Mouse (Mus musculus): ENCODE data around the gene Fam234b. TPM values are rescaled to one million over a fixed set of nuclear protein-coding genes. Genes with fewer than 3 reads are reported as not detected.

Gene Fam234b
- 7.5 and 13.8 TPM in 2 replicates for total RNA-seq (2012; rRNA removed)

DNA sequence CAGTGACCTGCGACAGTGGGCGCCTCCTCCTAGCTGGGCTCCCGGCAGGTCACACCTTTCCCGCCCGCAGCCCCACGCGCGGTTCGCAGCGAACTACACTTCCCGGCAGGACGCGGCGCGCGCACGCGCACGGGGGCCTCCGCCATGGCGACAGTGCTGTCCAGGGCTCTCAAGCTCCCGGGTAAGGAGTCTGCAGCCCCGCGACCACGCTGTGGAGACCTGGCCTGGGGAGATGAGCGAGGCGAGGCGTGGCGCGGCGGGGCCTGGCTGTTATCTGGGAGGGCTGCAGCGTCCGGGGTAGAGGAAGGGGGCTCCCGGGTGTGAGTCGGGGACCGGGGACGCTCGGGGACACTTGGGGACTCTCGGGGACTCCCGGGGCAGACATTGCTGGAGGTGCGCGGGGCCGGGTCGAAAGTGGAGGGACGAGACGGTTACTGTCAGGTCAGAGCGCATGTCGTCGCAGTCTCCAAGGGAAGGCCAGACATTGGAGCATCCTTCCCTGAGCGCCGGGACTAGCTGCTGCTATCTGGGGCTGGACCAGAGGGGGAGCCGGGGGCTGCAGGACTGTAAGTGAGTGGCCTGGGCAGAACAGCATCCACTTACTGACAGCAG is at the start of gene Fam234b, which contains the start of gene Hebp1:
Gene Fam234b (plus strand): TSS at position 57 of the 612 bp plus-strand sequence.
Gene Hebp1 (minus strand): TSS at position 102 of the 612 bp plus-strand sequence.
- Histone ChIP-seq H3K4me3 (ENCODE audit: insufficient read depth in 1 of 2, low read depth in 1 of 2, low read length in 2 of 2, poor library complexity in 1 of 2, severe bottlenecking in 1 of 2) (peak within 1 kb of the TSS; percentile 79 to 84), H3K4me1 (ENCODE audit: control insufficient read depth in 2 of 2, insufficient read depth in 2 of 2, low read length in 2 of 2, poor library complexity in 1 of 2) (peaks cover 8 to 12% of the 10 kb centered on the region in 2 experiments), H3K9ac (ENCODE audit: insufficient read depth, low read depth, low read length, poor library complexity, severe bottlenecking) (peak within 1 kb of the TSS; percentile 74), H3K27ac (ENCODE audit: insufficient read depth, low read depth, low read length, poor library complexity, severe bottlenecking) (no peak within 1 kb of the TSS), H3K36me3 (ENCODE audit: control insufficient read depth, insufficient read depth, low read length, poor library complexity, severe bottlenecking) (no peaks in the 10 kb centered on the region), H3K9me3 (ENCODE audit: control insufficient read depth, insufficient read depth, low read depth, low read length) (no peaks in the 10 kb centered on the region)
- DNase-seq (ENCODE audit: low read depth, low spot score) = no peak
- TF ChIP-seq CHD2 (IDR thresholded peaks at IDR 0.05; ENCODE audit: low read depth, low read length) (no peak), MAFK (IDR thresholded peaks at IDR 0.05; ENCODE audit: insufficient read depth, low read depth, low read length) (no peak), ZC3H11A (IDR thresholded peaks at IDR 0.05; ENCODE audit: borderline replicate concordance, low read depth, low read length) (no peak), HCFC1 (IDR thresholded peaks at IDR 0.05; ENCODE audit: borderline replicate concordance, insufficient read depth, low read length) (peak; percentile 85)
- in situ Hi-C loops (cut with MboI; ENCODE audit: low sequenced_read_pairs in 2 of 2, unreplicated experiment in 2 of 2) = no loop called here

DNA sequence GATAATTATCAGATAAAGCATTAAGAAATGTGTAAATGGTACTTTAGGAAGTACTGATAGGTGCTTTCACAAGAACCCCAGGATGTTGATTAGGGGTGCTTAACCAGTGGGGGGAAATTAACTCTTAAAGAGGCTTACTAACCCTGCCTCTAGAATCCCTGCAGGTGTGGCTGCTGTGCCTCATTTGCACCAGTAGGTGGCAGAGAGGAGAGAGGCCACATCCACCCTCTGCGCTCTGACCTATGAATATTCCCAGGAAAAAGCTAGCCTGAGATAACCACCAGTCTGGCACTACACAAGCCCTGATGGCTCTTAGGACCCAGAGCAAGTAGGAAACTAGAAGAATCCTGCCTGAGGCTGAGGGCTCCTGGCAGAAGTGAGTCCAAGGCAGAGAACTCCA is 49.3 kb upstream of the Fam234b start:
- in situ Hi-C loops (cut with MboI; ENCODE audit: low sequenced_read_pairs in 2 of 2, unreplicated experiment in 2 of 2) = no loop called here
- Histone ChIP-seq H3K4me1 (ENCODE audit: control insufficient read depth in 2 of 2, insufficient read depth in 2 of 2, low read length in 2 of 2, poor library complexity in 1 of 2) (no peaks in the 10 kb centered on the region), H3K27ac (ENCODE audit: insufficient read depth, low read depth, low read length, poor library complexity, severe bottlenecking) (no peak overlapping the region), H3K9me3 (ENCODE audit: control insufficient read depth, insufficient read depth, low read depth, low read length) (no peaks in the 10 kb centered on the region), H3K36me3 (ENCODE audit: control insufficient read depth, insufficient read depth, low read length, poor library complexity, severe bottlenecking) (peaks cover 7% of the 10 kb centered on the region; the same call in 1 of the 2 replicates), H3K4me3 (ENCODE audit: insufficient read depth in 1 of 2, low read depth in 1 of 2, low read length in 2 of 2, poor library complexity in 1 of 2, severe bottlenecking in 1 of 2) (no peak overlapping the region), H3K9ac (ENCODE audit: insufficient read depth, low read depth, low read length, poor library complexity, severe bottlenecking) (no peak overlapping the region)
- DNase-seq (ENCODE audit: low read depth, low spot score) = no peak
- no peak for TF ChIP-seq MAFK (IDR thresholded peaks at IDR 0.05; ENCODE audit: insufficient read depth, low read depth, low read length)
- TF ChIP-seq CHD2 (IDR thresholded peaks at IDR 0.05; ENCODE audit: low read depth, low read length) = no peak
- TF ChIP-seq ZC3H11A (IDR thresholded peaks at IDR 0.05; ENCODE audit: borderline replicate concordance, low read depth, low read length) = no peak
- TF ChIP-seq HCFC1 (IDR thresholded peaks at IDR 0.05; ENCODE audit: borderline replicate concordance, insufficient read depth, low read length) = no peak

DNA sequence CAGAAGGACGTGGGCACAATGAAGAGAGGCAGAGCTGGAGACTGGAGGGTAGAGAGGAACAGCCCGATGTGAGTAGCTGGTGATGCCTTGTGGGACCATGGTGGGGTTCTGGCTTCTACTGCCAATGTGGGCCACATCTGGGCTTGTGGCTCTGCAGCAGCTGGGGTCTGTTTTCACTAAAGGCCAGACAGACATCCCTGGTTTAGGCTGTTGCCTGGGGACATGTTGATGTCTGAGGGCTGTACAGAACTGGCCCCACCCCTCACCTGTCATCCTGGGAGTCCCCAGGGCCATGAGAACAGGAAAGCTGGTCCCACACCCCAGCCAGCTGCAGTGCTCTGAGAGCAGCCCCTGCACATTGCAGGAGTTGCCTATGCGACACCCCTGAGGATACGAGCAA is 48.6 kb upstream of the Fam234b start:
- DNase-seq (ENCODE audit: low read depth, low spot score) = no peak
- in situ Hi-C loops (cut with MboI; ENCODE audit: low sequenced_read_pairs in 2 of 2, unreplicated experiment in 2 of 2) = no loop called here
- peaks cover 7% of the 10 kb centered on the region; the same call in 1 of the 2 replicates for H3K36me3 ChIP-seq (ENCODE audit: control insufficient read depth, insufficient read depth, low read length, poor library complexity, severe bottlenecking)

DNA sequence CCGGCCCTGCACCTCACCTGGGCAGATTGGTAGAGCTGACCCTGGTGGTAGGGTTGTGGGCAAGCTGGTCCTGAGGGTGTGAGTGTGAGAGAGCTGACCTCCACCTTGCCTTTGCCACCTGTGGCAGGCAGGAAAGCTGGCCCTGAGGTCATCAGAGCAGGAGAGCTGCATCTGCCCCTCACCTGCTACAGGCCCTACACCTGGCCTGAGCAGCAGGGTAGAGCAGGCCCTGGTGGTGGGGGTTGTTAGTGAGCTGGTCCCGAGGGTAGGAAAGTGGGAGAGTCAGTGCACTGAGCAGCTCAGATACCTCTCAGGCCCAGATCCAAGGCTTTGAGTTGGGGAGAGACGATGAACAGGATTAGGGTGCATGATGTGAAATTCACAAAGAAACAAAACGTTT is 48.1 kb upstream of the Fam234b start:
- H3K4me3 ChIP-seq (ENCODE audit: insufficient read depth in 1 of 2, low read depth in 1 of 2, low read length in 2 of 2, poor library complexity in 1 of 2, severe bottlenecking in 1 of 2) = no peak overlapping the region
- H3K36me3 ChIP-seq (ENCODE audit: control insufficient read depth, insufficient read depth, low read length, poor library complexity, severe bottlenecking) = peaks cover 7% of the 10 kb centered on the region; the same call in 1 of the 2 replicates
- no peaks in the 10 kb centered on the region for H3K4me1 ChIP-seq (ENCODE audit: control insufficient read depth in 2 of 2, insufficient read depth in 2 of 2, low read length in 2 of 2, poor library complexity in 1 of 2)
- no peak overlapping the region for H3K9ac ChIP-seq (ENCODE audit: insufficient read depth, low read depth, low read length, poor library complexity, severe bottlenecking)
- no peak overlapping the region for H3K27ac ChIP-seq (ENCODE audit: insufficient read depth, low read depth, low read length, poor library complexity, severe bottlenecking)
- no peak for DNase-seq (ENCODE audit: low read depth, low spot score)
- no peaks in the 10 kb centered on the region for H3K9me3 ChIP-seq (ENCODE audit: control insufficient read depth, insufficient read depth, low read depth, low read length)
- TF ChIP-seq ZC3H11A (IDR thresholded peaks at IDR 0.05; ENCODE audit: borderline replicate concordance, low read depth, low read length) (no peak), MAFK (IDR thresholded peaks at IDR 0.05; ENCODE audit: insufficient read depth, low read depth, low read length) (no peak), ZNF384 (IDR thresholded peaks at IDR 0.05; ENCODE audit: low read depth, low read length) (no peak), HCFC1 (IDR thresholded peaks at IDR 0.05; ENCODE audit: borderline replicate concordance, insufficient read depth, low read length) (no peak), CHD2 (IDR thresholded peaks at IDR 0.05; ENCODE audit: low read depth, low read length) (no peak)
- in situ Hi-C loops (cut with MboI; ENCODE audit: low sequenced_read_pairs in 2 of 2, unreplicated experiment in 2 of 2) = no loop called here

More for the DNA sequence above, 48.6 kb upstream of the Fam234b start:
- no peak overlapping the region for H3K27ac ChIP-seq (ENCODE audit: insufficient read depth, low read depth, low read length, poor library complexity, severe bottlenecking)
- H3K4me1 ChIP-seq (ENCODE audit: control insufficient read depth in 2 of 2, insufficient read depth in 2 of 2, low read length in 2 of 2, poor library complexity in 1 of 2) = no peaks in the 10 kb centered on the region
- TF ChIP-seq MAFK (IDR thresholded peaks at IDR 0.05; ENCODE audit: insufficient read depth, low read depth, low read length) = no peak
- TF ChIP-seq ZC3H11A (IDR thresholded peaks at IDR 0.05; ENCODE audit: borderline replicate concordance, low read depth, low read length) = no peak
- TF ChIP-seq HCFC1 (IDR thresholded peaks at IDR 0.05; ENCODE audit: borderline replicate concordance, insufficient read depth, low read length) = no peak
- TF ChIP-seq CHD2 (IDR thresholded peaks at IDR 0.05; ENCODE audit: low read depth, low read length) = no peak
- no peak for TF ChIP-seq ZNF384 (IDR thresholded peaks at IDR 0.05; ENCODE audit: low read depth, low read length)
- H3K9me3 ChIP-seq (ENCODE audit: control insufficient read depth, insufficient read depth, low read depth, low read length) = no peaks in the 10 kb centered on the region
- no peak overlapping the region for H3K9ac ChIP-seq (ENCODE audit: insufficient read depth, low read depth, low read length, poor library complexity, severe bottlenecking)
- no peak overlapping the region for H3K4me3 ChIP-seq (ENCODE audit: insufficient read depth in 1 of 2, low read depth in 1 of 2, low read length in 2 of 2, poor library complexity in 1 of 2, severe bottlenecking in 1 of 2)
